Mouse (Mus musculus) kidney, postnatal 0 days (tissue): ENCODE measurements around the gene Dnah3. TPM values are rescaled to one million over a fixed set of nuclear protein-coding genes. Genes with fewer than 3 reads are reported as not detected.

Experiments
- ATAC-seq: fragments of 200-750 bp; cut with Nextera tagmentation; replicated peaks from 2 replicates; pipeline ENCODE4 v1.8.0; 2017; ENCODE audit warnings: low read depth, moderate number of reproducible peaks, moderate TSS enrichment, moderate library complexity; ENCODE audit not compliant: low FRiP score
- DNase-seq: peaks from one replicate; pipeline ENCODE4 v3.0.0-alpha.2; 2016; ENCODE audit warnings: low spot score
- H3K27ac ChIP-seq: fragments of 300-500 bp; sonication (generic); 2 replicates; pipeline ENCODE4 v1.5.1; 2014; ENCODE audit warnings: mild to moderate bottlenecking
- H3K27me3 ChIP-seq: fragments of 300-500 bp; sonication (generic); 2 replicates; pipeline ENCODE4 v1.6.1; 2014; ENCODE audit warnings: low read length, mixed read lengths; ENCODE audit not compliant: insufficient read depth
- H3K36me3 ChIP-seq: fragments of 300-500 bp; sonication (generic); 2 replicates; pipeline ENCODE4 v1.6.1; 2014; ENCODE audit warnings: low read length, mixed read lengths; ENCODE audit not compliant: insufficient read depth
- H3K4me1 ChIP-seq: fragments of 300-500 bp; sonication (generic); replicated peaks from 2 replicates; pipeline ENCODE4 v1.6.1; 2014; ENCODE audit warnings: antibody characterized with exemption, low read length, mixed read lengths; ENCODE audit not compliant: insufficient read depth
- H3K4me2 ChIP-seq: fragments of 300-500 bp; sonication (generic); 2 replicates; pipeline ENCODE4 v1.6.1; 2014; ENCODE audit warnings: mild to moderate bottlenecking, low read length, moderate library complexity, mixed read lengths
- H3K4me3 ChIP-seq: fragments of 300-500 bp; sonication (generic); replicated peaks from 2 replicates; pipeline ENCODE4 v1.5.1; 2014; ENCODE audit warnings: low read depth, low read length
- H3K9ac ChIP-seq: fragments of 300-500 bp; sonication (generic); 2 replicates; pipeline ENCODE4 v1.6.1; 2014; ENCODE audit warnings: low read depth, low read length
- H3K9me3 ChIP-seq: fragments of 300-500 bp; sonication (generic); replicated peaks from 2 replicates; pipeline ENCODE4 v1.6.1; 2016; ENCODE audit warnings: low read length, inconsistent platforms, mixed read lengths
- CTCF ChIP-seq: IDR thresholded peaks from 2 replicates; pipeline ENCODE4 v1.5.1; 2016; ENCODE audit warnings: antibody characterized with exemption, low read depth, mild to moderate bottlenecking, moderate library complexity
- WGBS: fragments of 180-500 bp; shearing (Covaris S2); extraction: QIAGEN DNeasy Blood & Tissue Kit; methylation state at CpG from one replicate; pipeline ENCODE4 v1.1.7; 2014; 5-methylcytosine and 5-hydroxymethylcytosine counted together
- polyA plus RNA-seq: library from polyadenylated mRNA; unstranded; fragments of >200 nt; fragmentation: Nextera tagmentation; extraction: Ambion mirVana; gene quantifications from 2 replicates; pipeline ENCODE4 v1.2.1, GENCODE M21; 2015

The Dnah3 gene
- polyA plus RNA-seq, 1 experiment from 2014 or later: 0.01 TPM

- DNase-seq (no peak), ATAC-seq (no peak)
- H3K4me2 ChIP-seq: no peak overlapping the region
- no peak overlapping the region for H3K4me3 ChIP-seq
- no peaks in the 10 kb centered on the region for H3K36me3 ChIP-seq
- H3K27me3 ChIP-seq: no peaks in the 10 kb centered on the region
- no peaks in the 10 kb centered on the region for H3K9me3 ChIP-seq
- no peak for TF ChIP-seq CTCF
- no peak overlapping the region for H3K27ac ChIP-seq
- H3K9ac ChIP-seq: no peak overlapping the region
- no peaks in the 10 kb centered on the region for H3K4me1 ChIP-seq
Observed at GRCm38 (mm10) chr7:119978576-119978975, 116.5 kb downstream of the Dnah3 start.

DNA sequence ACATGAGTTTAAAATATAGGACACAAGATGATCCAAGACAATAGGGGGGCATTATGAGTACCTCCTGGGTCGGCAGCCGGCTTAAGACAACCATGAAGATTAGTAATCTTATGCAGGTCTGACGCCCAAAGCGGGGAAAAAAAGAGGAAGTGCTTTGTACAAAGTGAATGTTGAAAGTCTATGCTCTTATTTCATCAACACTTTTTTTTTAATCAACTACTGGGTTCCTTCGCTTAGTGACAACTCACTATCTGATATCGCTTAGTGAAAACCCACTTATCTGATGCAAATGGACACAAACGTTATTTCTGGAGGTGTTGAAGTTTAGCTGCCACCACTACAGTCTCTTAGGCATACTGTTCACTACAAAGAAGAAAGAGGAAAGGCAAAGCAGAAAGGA is 117.5 kb downstream of the Dnah3 start:
- H3K9me3 ChIP-seq: no peaks in the 10 kb centered on the region
- no peaks in the 10 kb centered on the region for H3K4me1 ChIP-seq
- H3K36me3 ChIP-seq: no peaks in the 10 kb centered on the region
- no peaks in the 10 kb centered on the region for H3K27me3 ChIP-seq
- H3K4me3 ChIP-seq: no peak overlapping the region
- no peak for TF ChIP-seq CTCF
- H3K4me2 ChIP-seq: no peak overlapping the region
- 86% methylated on average over 7 of the region's 7 CpGs for WGBS
- DNase-seq (no peak), ATAC-seq (no peak)
- no peak overlapping the region for H3K9ac ChIP-seq
- no peak overlapping the region for H3K27ac ChIP-seq

- no peak for TF ChIP-seq CTCF
- no peak overlapping the region for H3K4me3 ChIP-seq
- no peaks in the 10 kb centered on the region for H3K4me1 ChIP-seq
- no peaks in the 10 kb centered on the region for H3K36me3 ChIP-seq
- H3K9ac ChIP-seq: no peak overlapping the region
- no peak for ATAC-seq
- no peaks in the 10 kb centered on the region for H3K9me3 ChIP-seq
- DNase-seq: no peak
- H3K27me3 ChIP-seq: no peaks in the 10 kb centered on the region
- H3K4me2 ChIP-seq: no peak overlapping the region
- no peak overlapping the region for H3K27ac ChIP-seq
- WGBS: 70% methylated on average over 6 of the region's 6 CpGs
Observed at GRCm38 (mm10) chr7:119976256-119976655, 118.8 kb downstream of the Dnah3 start.

GRCm38 (mm10) chr7:119974214-119974613 is 120.9 kb downstream of the Dnah3 start:
- Histone ChIP-seq H3K4me3 (no peak overlapping the region), H3K4me1 (no peaks in the 10 kb centered on the region), H3K4me2 (no peak overlapping the region), H3K9ac (no peak overlapping the region), H3K27ac (no peak overlapping the region), H3K9me3 (no peaks in the 10 kb centered on the region), H3K27me3 (no peaks in the 10 kb centered on the region), H3K36me3 (no peaks in the 10 kb centered on the region)
- ATAC-seq (no peak), DNase-seq (no peak)
- 86% methylated on average over 5 of the region's 5 CpGs for WGBS
- TF ChIP-seq CTCF: no peak

GRCm38 (mm10) chr7:119969320-119969719 is 125.8 kb downstream of the Dnah3 start:
- DNase-seq (no peak), ATAC-seq (no peak)
- WGBS: 79% methylated on average over 2 of the region's 2 CpGs
- Histone ChIP-seq H3K27ac (no peak overlapping the region), H3K4me3 (no peak overlapping the region), H3K9me3 (no peaks in the 10 kb centered on the region), H3K4me1 (no peaks in the 10 kb centered on the region), H3K9ac (no peak overlapping the region), H3K4me2 (no peak overlapping the region), H3K36me3 (no peaks in the 10 kb centered on the region), H3K27me3 (no peaks in the 10 kb centered on the region)
- no peak for TF ChIP-seq CTCF

DNA sequence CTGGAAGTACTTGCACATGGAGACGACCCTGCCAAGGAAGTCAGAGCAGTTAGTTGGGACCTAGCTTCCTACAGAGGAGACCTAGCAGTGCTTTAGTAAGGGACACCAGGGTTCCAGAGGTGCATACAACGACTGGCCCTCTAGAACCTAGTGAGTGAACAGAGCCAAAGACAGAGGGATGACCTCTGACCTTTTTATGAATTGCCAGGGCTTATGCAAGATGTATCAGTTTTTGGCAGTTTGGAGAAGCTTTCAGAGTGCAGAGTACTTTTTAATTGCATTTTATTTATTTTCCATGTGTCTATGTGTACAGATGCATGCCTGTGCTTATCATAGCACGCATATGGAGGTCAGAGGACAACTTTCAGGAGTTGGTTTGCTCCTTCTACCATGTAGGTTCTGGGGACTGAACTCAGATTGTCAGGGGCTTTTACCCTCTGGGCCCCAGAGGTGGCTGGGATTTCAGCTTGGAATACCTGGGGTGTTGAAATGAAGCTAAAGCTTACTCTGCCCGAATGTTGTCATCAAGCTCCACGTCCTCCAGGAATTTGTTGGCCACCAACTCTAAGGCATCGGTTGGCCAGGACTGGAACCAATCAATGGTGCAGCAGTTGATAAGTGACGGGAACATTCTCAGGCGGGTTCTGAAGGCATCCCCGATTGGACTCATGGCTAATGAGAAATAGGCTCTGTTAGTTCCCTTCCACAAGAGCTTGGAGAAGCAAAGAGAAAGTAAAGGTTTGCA is 129.3 kb downstream of the Dnah3 start:
- Histone ChIP-seq H3K36me3 (no peaks in the 10 kb centered on the region), H3K4me2 (no peak overlapping the region), H3K9me3 (no peaks in the 10 kb centered on the region), H3K4me1 (no peaks in the 10 kb centered on the region), H3K27me3 (no peaks in the 10 kb centered on the region), H3K27ac (no peak overlapping the region), H3K4me3 (no peak overlapping the region), H3K9ac (no peak overlapping the region)
- whole genome bisulfite sequencing: 86% methylated on average over 9 of the region's 9 CpGs
- no peak for ATAC-seq
- DNase-seq: no peak
- TF ChIP-seq CTCF: no peak

DNA sequence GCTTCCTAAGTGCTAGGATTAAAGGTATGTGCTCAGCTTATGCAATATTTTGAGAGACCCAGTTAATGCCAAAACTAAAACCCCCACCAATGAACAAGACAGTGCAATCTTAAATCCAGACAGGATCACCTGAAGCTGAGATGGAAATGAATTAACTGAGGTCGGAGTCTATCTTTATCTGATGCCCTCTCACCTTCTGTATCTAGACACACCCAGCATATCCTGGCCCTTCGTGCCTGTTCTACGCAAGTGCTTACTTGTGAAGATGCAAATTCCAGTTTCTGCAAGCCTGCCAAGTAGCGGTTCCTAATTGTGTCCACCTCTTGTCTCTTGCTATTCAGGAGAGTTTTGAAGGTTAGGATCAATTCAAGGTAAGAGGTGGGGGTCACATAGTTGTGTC is 129.9 kb downstream of the Dnah3 start:
- no peak overlapping the region for H3K9ac ChIP-seq
- H3K4me3 ChIP-seq: no peak overlapping the region
- 86% methylated on average over 4 of the region's 4 CpGs for WGBS

More for the DNA sequence above, 129.9 kb downstream of the Dnah3 start:
- no peaks in the 10 kb centered on the region for H3K27me3 ChIP-seq
- no peaks in the 10 kb centered on the region for H3K4me1 ChIP-seq
- no peaks in the 10 kb centered on the region for H3K9me3 ChIP-seq
- no peaks in the 10 kb centered on the region for H3K36me3 ChIP-seq
- no peak for TF ChIP-seq CTCF
- H3K4me2 ChIP-seq: no peak overlapping the region
- ATAC-seq (no peak), DNase-seq (no peak)
- H3K27ac ChIP-seq: no peak overlapping the region
